Mouse (Mus musculus) CH12.LX (cell line): Measurements from ENCODE around the gene Acyp1. TPM values are rescaled to one million over a fixed set of nuclear protein-coding genes. Genes with fewer than 3 reads are reported as not detected.

Experiments
- DNase-seq: peaks from one replicate; pipeline ENCODE4 v3.0.0-alpha.2; 2013; ENCODE audit errors: extremely low read depth
- H3K27ac ChIP-seq: 2 replicates; pipeline ENCODE4 v1.5.1; 2012; ENCODE audit warnings: low read depth, mild to moderate bottlenecking, control low read depth, moderate library complexity; ENCODE audit not compliant: insufficient read depth
- H3K27me3 ChIP-seq: replicated peaks from 2 replicates; pipeline ENCODE3; 2012; ENCODE audit warnings: inconsistent platforms
- H3K36me3 ChIP-seq, 2 experiments: replicated peaks in 1 of 2; 2 replicates each; pipeline versions ENCODE3 to v1.6.1; 2012; ENCODE audit warnings: inconsistent platforms in 1 of 2, low read length in 1 of 2, mild to moderate bottlenecking in 1 of 2, mixed read lengths in 1 of 2, moderate library complexity in 1 of 2; ENCODE audit not compliant: control insufficient read depth in 1 of 2, insufficient read depth in 1 of 2
- H3K4me1 ChIP-seq, 2 experiments: 2 replicates each; pipeline ENCODE4 v1.6.1; 2012; ENCODE audit warnings: inconsistent platforms in 1 of 2, moderate library complexity in 1 of 2; ENCODE audit not compliant: insufficient read depth in 2 of 2, control insufficient read depth in 1 of 2
- H3K4me2 ChIP-seq: 2 replicates; pipeline ENCODE4 v1.6.1; 2012; ENCODE audit warnings: low read depth, mild to moderate bottlenecking, control low read depth; ENCODE audit not compliant: poor library complexity, insufficient read depth, severe bottlenecking
- H3K4me3 ChIP-seq, 3 experiments: fragments of 150-350 bp in 1 of 3; sonication (generic) in 1 of 3; replicated peaks in 1 of 3; 2 replicates each; pipeline versions ENCODE3 to v1.5.1; 2011 to 2012; ENCODE audit warnings: low read depth in 2 of 3, low read length in 2 of 3, mild to moderate bottlenecking in 2 of 3, moderate library complexity in 2 of 3, control low read depth in 1 of 3, improper control_type of control experiment in 1 of 3, inconsistent platforms in 1 of 3, mixed read lengths in 1 of 3; ENCODE audit not compliant: poor library complexity in 1 of 3
- H3K79me2 ChIP-seq: replicated peaks from 2 replicates; pipeline ENCODE4 v1.6.1; 2012; ENCODE audit warnings: mild to moderate bottlenecking, moderate library complexity; ENCODE audit not compliant: control insufficient read depth, poor library complexity, insufficient read depth, severe bottlenecking; ENCODE audit errors: extremely low read depth
- H3K9ac ChIP-seq: 2 replicates; pipeline ENCODE4 v1.6.1; 2012; ENCODE audit warnings: low read depth, mild to moderate bottlenecking, control low read depth, moderate library complexity; ENCODE audit not compliant: insufficient read depth
- H3K9me3 ChIP-seq: replicated peaks from 2 replicates; pipeline ENCODE3; 2012; ENCODE audit warnings: low read length, inconsistent platforms, mixed read lengths
- BHLHE40 ChIP-seq: IDR thresholded peaks from 2 replicates; pipeline ENCODE4 v1.6.1; 2011; ENCODE audit warnings: mild to moderate bottlenecking, low read depth, low read length, improper control_type of control experiment
- CHD1 ChIP-seq: IDR thresholded peaks from 2 replicates; pipeline ENCODE4 v1.6.1; 2012; ENCODE audit warnings: low read depth, low read length, improper control_type of control experiment, inconsistent platforms
- CHD2 ChIP-seq: IDR thresholded peaks from 2 replicates; pipeline ENCODE4 v1.6.1; 2011; ENCODE audit warnings: low read length, improper control_type of control experiment
- CTCF ChIP-seq, 2 experiments: IDR thresholded peaks in 1 of 2; conservative IDR thresholded peaks in 1 of 2; 2 replicates each; pipeline ENCODE4 v1.5.1; 2011 to 2012; ENCODE audit warnings: low read depth in 2 of 2, low read length in 2 of 2, improper control_type of control experiment in 1 of 2, inconsistent platforms in 1 of 2, mild to moderate bottlenecking in 1 of 2, moderate library complexity in 1 of 2
- E2F4 ChIP-seq: IDR thresholded peaks from 2 replicates; pipeline ENCODE4 v1.6.1; 2011; ENCODE audit warnings: low read depth, low read length, improper control_type of control experiment; ENCODE audit not compliant: insufficient replicate concordance
- ELF1 ChIP-seq: IDR thresholded peaks from 2 replicates; pipeline ENCODE4 v1.6.1; 2014; ENCODE audit warnings: low read depth, mild to moderate bottlenecking, inconsistent platforms, low read length, improper control_type of control experiment
- EP300 ChIP-seq: IDR thresholded peaks from 2 replicates; pipeline ENCODE4 v1.6.1; 2011; ENCODE audit warnings: low read length, improper control_type of control experiment
- ETS1 ChIP-seq: conservative IDR thresholded peaks from 2 replicates; pipeline ENCODE4 v1.6.1; 2012; ENCODE audit warnings: low read depth, mild to moderate bottlenecking, inconsistent platforms, low read length, improper control_type of control experiment, moderate library complexity
- GABPA ChIP-seq: IDR thresholded peaks from 2 replicates; pipeline ENCODE4 v1.6.1; 2012; ENCODE audit warnings: low read depth, low read length, improper control_type of control experiment, inconsistent platforms; ENCODE audit not compliant: insufficient replicate concordance
- HCFC1 ChIP-seq: IDR thresholded peaks from 2 replicates; pipeline ENCODE4 v1.6.1; 2012; ENCODE audit warnings: low read depth, mild to moderate bottlenecking, inconsistent platforms, low read length, improper control_type of control experiment
- IRF4 ChIP-seq: IDR thresholded peaks from 2 replicates; pipeline ENCODE4 v1.6.1; 2014; ENCODE audit warnings: low read depth, mild to moderate bottlenecking, inconsistent platforms, low read length, improper control_type of control experiment
- JUN ChIP-seq: IDR thresholded peaks from 2 replicates; pipeline ENCODE4 v1.6.1; 2011; ENCODE audit warnings: low read depth, mild to moderate bottlenecking, low read length, improper control_type of control experiment, moderate library complexity; ENCODE audit not compliant: insufficient read depth
- JUND ChIP-seq: conservative IDR thresholded peaks from 2 replicates; pipeline ENCODE4 v1.6.1; 2011; ENCODE audit warnings: low read depth, low read length, improper control_type of control experiment
- KAT2A ChIP-seq: IDR thresholded peaks from 2 replicates; pipeline ENCODE4 v1.6.1; 2012; ENCODE audit warnings: low read length, improper control_type of control experiment, inconsistent platforms; ENCODE audit not compliant: insufficient replicate concordance
- MAFK ChIP-seq: IDR thresholded peaks from 2 replicates; pipeline ENCODE4 v1.6.1; 2011; ENCODE audit warnings: low read length, improper control_type of control experiment; ENCODE audit not compliant: insufficient replicate concordance
- MAX ChIP-seq: IDR thresholded peaks from 2 replicates; pipeline ENCODE4 v1.6.1; 2011; ENCODE audit warnings: low read length, improper control_type of control experiment
- MAZ ChIP-seq: IDR thresholded peaks from 2 replicates; pipeline ENCODE4 v1.6.1; 2012; ENCODE audit warnings: low read depth, mild to moderate bottlenecking, inconsistent platforms, low read length, improper control_type of control experiment, moderate library complexity
- MEF2A ChIP-seq: IDR thresholded peaks from 2 replicates; pipeline ENCODE4 v1.6.1; 2014; ENCODE audit warnings: low read depth, mild to moderate bottlenecking, inconsistent platforms, low read length, improper control_type of control experiment, borderline replicate concordance
- MXI1 ChIP-seq: IDR thresholded peaks from 2 replicates; pipeline ENCODE4 v1.6.1; 2011; ENCODE audit warnings: mild to moderate bottlenecking, low read depth, low read length, improper control_type of control experiment
- MYC ChIP-seq: IDR thresholded peaks from 2 replicates; pipeline ENCODE4 v1.6.1; 2011; ENCODE audit warnings: low read depth, mild to moderate bottlenecking, improper control_type of control experiment, low read length
- NELFE ChIP-seq: IDR thresholded peaks from 2 replicates; pipeline ENCODE4 v1.6.1; 2011; ENCODE audit warnings: low read depth, low read length, improper control_type of control experiment
- NRF1 ChIP-seq: IDR thresholded peaks from 2 replicates; pipeline ENCODE4 v1.6.1; 2014; ENCODE audit warnings: low read depth, mild to moderate bottlenecking, inconsistent platforms, low read length, improper control_type of control experiment, moderate library complexity
- PAX5 ChIP-seq: IDR thresholded peaks from 2 replicates; pipeline ENCODE4 v1.6.1; 2012; ENCODE audit warnings: low read length, inconsistent platforms, mixed read lengths
- POLR2A ChIP-seq: IDR thresholded peaks from 2 replicates; pipeline ENCODE4 v1.6.1; 2011; ENCODE audit warnings: low read depth, mild to moderate bottlenecking, improper control_type of control experiment, low read length
- POLR2AphosphoS2 ChIP-seq: IDR thresholded peaks from 2 replicates; pipeline ENCODE4 v1.6.1; 2011; ENCODE audit warnings: low read depth, low read length, improper control_type of control experiment
- RAD21 ChIP-seq: IDR thresholded peaks from 2 replicates; pipeline ENCODE4 v1.6.1; 2011; ENCODE audit warnings: low read depth, mild to moderate bottlenecking, low read length, improper control_type of control experiment, moderate library complexity
- RCOR1 ChIP-seq: conservative IDR thresholded peaks from 2 replicates; pipeline ENCODE4 v1.6.1; 2012; ENCODE audit warnings: low read depth, mild to moderate bottlenecking, inconsistent platforms, low read length, improper control_type of control experiment
- SIN3A ChIP-seq: IDR thresholded peaks from 2 replicates; pipeline ENCODE4 v1.6.1; 2012; ENCODE audit warnings: low read length, improper control_type of control experiment, inconsistent platforms
- SMC3 ChIP-seq: IDR thresholded peaks from 2 replicates; pipeline ENCODE4 v1.6.1; 2011; ENCODE audit warnings: low read depth, low read length, improper control_type of control experiment
- TBP ChIP-seq: conservative IDR thresholded peaks from 2 replicates; pipeline ENCODE4 v1.6.1; 2011; ENCODE audit warnings: low read depth, low read length, improper control_type of control experiment
- TCF12 ChIP-seq: IDR thresholded peaks from 2 replicates; pipeline ENCODE4 v1.6.1; 2014; ENCODE audit warnings: low read depth, mild to moderate bottlenecking, inconsistent platforms, low read length, improper control_type of control experiment
- UBTF ChIP-seq: IDR thresholded peaks from 2 replicates; pipeline ENCODE4 v1.6.1; 2012; ENCODE audit warnings: low read depth, mild to moderate bottlenecking, inconsistent platforms, low read length, improper control_type of control experiment, moderate library complexity
- USF1 ChIP-seq: IDR thresholded peaks from 2 replicates; pipeline ENCODE4 v1.6.1; 2014; ENCODE audit warnings: low read depth, mild to moderate bottlenecking, inconsistent platforms, low read length, improper control_type of control experiment
- USF2 ChIP-seq: conservative IDR thresholded peaks from 2 replicates; pipeline ENCODE4 v1.6.1; 2011; ENCODE audit warnings: low read depth, low read length, improper control_type of control experiment
- ZC3H11A ChIP-seq: IDR thresholded peaks from 2 replicates; pipeline ENCODE4 v1.6.1; 2012; ENCODE audit warnings: low read depth, mild to moderate bottlenecking, inconsistent platforms, low read length, improper control_type of control experiment
- ZKSCAN1 ChIP-seq: IDR thresholded peaks from 2 replicates; pipeline ENCODE4 v1.6.1; 2012; ENCODE audit warnings: low read depth, inconsistent platforms, low read length, improper control_type of control experiment, borderline replicate concordance
- ZMIZ1 ChIP-seq: IDR thresholded peaks from 2 replicates; pipeline ENCODE4 v1.6.1; 2012; ENCODE audit warnings: low read depth, mild to moderate bottlenecking, inconsistent platforms, low read length, improper control_type of control experiment
- ZNF384 ChIP-seq: IDR thresholded peaks from 2 replicates; pipeline ENCODE4 v1.6.1; 2012; ENCODE audit warnings: low read depth, low read length, improper control_type of control experiment, inconsistent platforms
- dilution Hi-C: fragments of 300-500 bp; cut with MboI; formaldehyde crosslinking; loops from 2 replicates; pipeline ENCODE4 v1.14.3; 2020; ENCODE audit warnings: low sequenced_read_pairs; ENCODE audit not compliant: extremely low pct_unique_long_range_greater_than_20kb, extremely low pct_ligation_motif_present
- in situ Hi-C: fragments of 300-500 bp; cut with MboI; formaldehyde crosslinking; loops from 3 replicates; pipeline ENCODE4 v1.14.3; 2019; ENCODE audit warnings: low sequenced_read_pairs, low pct_ligation_motif_present, low pct_unique_long_range_greater_than_20kb, mixed read lengths
- polyA plus RNA-seq: library from polyadenylated mRNA; unstranded; fragments of >175 nt; gene quantifications from 2 replicates; pipeline ENCODE4 v1.2.1, GENCODE M21; 2012; ENCODE audit warnings: low read depth; ENCODE audit not compliant: insufficient read length
- total RNA-seq, 2 experiments: library from RNA; depleted of rRNA; stranded (reverse); fragments of 300-350 nt in 1 of 2; fragments of >200 nt in 1 of 2; gene quantifications; 2 replicates each; pipeline ENCODE4 v1.2.3; 2012 to 2014

Gene Acyp1
- total and polyA plus RNA-seq, 3 experiments: 15.3 to 37.2 (median 27.5) TPM

DNA sequence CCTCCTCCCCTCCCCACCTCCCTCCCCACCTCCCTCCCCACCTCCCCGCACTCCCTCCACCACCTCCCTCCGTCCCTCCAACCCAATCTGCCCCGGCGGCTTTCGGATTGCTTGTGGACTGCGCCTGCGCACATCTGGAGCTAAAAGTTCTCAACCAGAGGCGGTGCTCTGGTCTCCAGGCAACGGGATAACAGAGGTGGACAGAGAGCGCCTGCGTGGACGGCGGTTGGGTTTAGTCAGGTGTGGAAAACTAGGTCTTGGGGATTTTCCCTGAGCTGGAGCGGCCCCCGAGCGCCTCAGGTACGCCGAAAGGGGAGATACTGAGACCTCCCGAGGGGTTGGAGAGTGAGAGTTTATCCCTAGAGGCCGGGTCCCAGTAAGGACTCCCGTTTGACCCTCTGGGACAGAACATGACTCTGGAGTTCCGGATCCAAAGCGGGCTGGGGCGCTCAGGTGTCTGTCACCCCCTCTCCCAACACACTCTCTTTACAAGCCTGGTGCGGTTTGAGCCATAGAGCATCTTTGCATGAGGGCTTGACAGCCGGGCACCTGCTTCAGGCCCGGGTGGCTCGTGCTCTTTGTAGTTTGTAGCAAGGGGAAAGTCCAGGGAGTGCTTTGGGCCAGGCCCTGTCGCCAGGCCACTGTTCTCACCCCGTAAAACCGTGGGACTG, 383 bp upstream of the Acyp1 start, which contains the start of gene Zc2hc1c:
Gene Zc2hc1c, plus strand, starts transcription at position 106 of the 671 bp plus-strand sequence.
- TF ChIP-seq NRF1: peak; percentile 83
- TF ChIP-seq CHD1: no peak
- TF ChIP-seq SMC3: 0 out of 2 replicates have a peak, but pooled peaks have one; percentile 17
- TF ChIP-seq ZMIZ1: no peak
- no peak for TF ChIP-seq ZKSCAN1
- TF ChIP-seq CTCF (conservative IDR thresholded peaks at IDR 0.05 in 1 of 2, IDR thresholded peaks at IDR 0.05 in 1 of 2; ENCODE audit: low read depth in 2 of 2, low read length in 2 of 2): no peak
- TF ChIP-seq MAFK: 0 out of 2 replicates have a peak, but pooled peaks have one; percentile 15
- TF ChIP-seq RAD21: no peak
- TF ChIP-seq IRF4: peak; percentile 59; the same call in 1 of the 2 replicates
- peak; percentile 97 for TF ChIP-seq BHLHE40
- TF ChIP-seq NELFE: no peak
- TF ChIP-seq ETS1: peak; percentile 70
- peak; percentile 71 for TF ChIP-seq EP300
- peak; percentile 88 for TF ChIP-seq SIN3A
- no peak for TF ChIP-seq PAX5
- TF ChIP-seq TCF12: peak; percentile 81
- TF ChIP-seq KAT2A: no peak
- peak; percentile 79 for TF ChIP-seq MAZ
- no peak for TF ChIP-seq GABPA
- peak; percentile 80 for TF ChIP-seq MYC
- TF ChIP-seq USF2: no peak
- TF ChIP-seq E2F4: no peak
- peak; percentile 54; the same call in 1 of the 2 replicates for TF ChIP-seq CHD2
- TF ChIP-seq POLR2A: no peak
- TF ChIP-seq RCOR1: peak; percentile 87
- TF ChIP-seq TBP: no peak
- TF ChIP-seq JUND: no peak
- no peak for TF ChIP-seq ZNF384
- TF ChIP-seq MAX: peak; percentile 83
- no peak for TF ChIP-seq UBTF
- peak; percentile 85 for TF ChIP-seq MXI1
- no peak for TF ChIP-seq JUN
- TF ChIP-seq HCFC1: peak; percentile 18; the same call in 1 of the 2 replicates
- TF ChIP-seq USF1: no peak
- no peak for TF ChIP-seq POLR2AphosphoS2
- TF ChIP-seq ZC3H11A: no peak
- TF ChIP-seq MEF2A: peak; percentile 69; the same call in 1 of the 2 replicates
- peak; percentile 22; the same call in 1 of the 2 replicates for TF ChIP-seq ELF1
- TF ChIP-seq, all 38 proteins: peak for 18
- peak within 1 kb of the TSS; percentile 77 for H3K4me2 ChIP-seq
- H3K79me2 ChIP-seq: no peaks in the 10 kb centered on the region
- H3K9me3 ChIP-seq: peaks cover 8% of the 10 kb centered on the region
- peak within 1 kb of the TSS; percentile 13; the same call in 1 of the 2 replicates for H3K9ac ChIP-seq
- peak within 1 kb of the TSS in 2 of 3 experiments; percentile 13 to 44 for H3K4me3 ChIP-seq
- peak within 1 kb of the TSS; percentile 57; the same call in 1 of the 2 replicates for H3K27ac ChIP-seq
- peak; percentile 94 for DNase-seq
- H3K27me3 ChIP-seq: peaks cover 13% of the 10 kb centered on the region
- no peaks in the 10 kb centered on the region for H3K36me3 ChIP-seq
- dilution Hi-C loops: no loop called here
- peaks cover 7 to 37% of the 10 kb centered on the region in 2 experiments; a peak in 3 of 4 replicates for H3K4me1 ChIP-seq
- in situ Hi-C loops: no loop called here
